Mouse (Mus musculus) forebrain, embryonic 14.5 days (tissue): ENCODE results near the gene Nxf2. TPM values are rescaled to one million over a fixed set of nuclear protein-coding genes. Genes with fewer than 3 reads are reported as not detected.
A peak's percentile ranks its signal among the peaks of the same experiment; 100 is the strongest.

ENCODE experiments used
- ATAC-seq: fragments of 200-750 bp; cut with Nextera tagmentation; 2 replicates; pipeline ENCODE4 v1.8.0; 2017; ENCODE audit warnings: mild to moderate bottlenecking, moderate library complexity
- DNase-seq: peaks from one replicate; pipeline ENCODE4 v3.0.0-alpha.2; 2015; ENCODE audit warnings: low spot score
- H3K27ac ChIP-seq: fragments of 300-500 bp; sonication (generic); 2 replicates; pipeline ENCODE4 v1.5.1; 2014; ENCODE audit warnings: low read depth, mild to moderate bottlenecking, control low read depth, low read length, moderate library complexity
- H3K27me3 ChIP-seq: fragments of 300-500 bp; sonication (generic); replicated peaks from 2 replicates; pipeline ENCODE4 v1.6.1; 2014; ENCODE audit warnings: low read length, control low read depth, mixed read lengths; ENCODE audit not compliant: control insufficient read depth, insufficient read depth
- H3K36me3 ChIP-seq: fragments of 300-500 bp; sonication (generic); 2 replicates; pipeline ENCODE4 v1.6.1; 2014; ENCODE audit warnings: low read length, control low read depth; ENCODE audit not compliant: control insufficient read depth, insufficient read depth
- H3K4me1 ChIP-seq: fragments of 300-500 bp; sonication (generic); 2 replicates; pipeline ENCODE4 v1.6.1; 2014; ENCODE audit warnings: antibody characterized with exemption, low read length, control low read depth; ENCODE audit not compliant: control insufficient read depth, insufficient read depth
- H3K4me2 ChIP-seq: fragments of 300-500 bp; sonication (generic); 2 replicates; pipeline ENCODE4 v1.6.1; 2014; ENCODE audit warnings: mild to moderate bottlenecking, control low read depth, low read length
- H3K4me3 ChIP-seq: fragments of 300-500 bp; sonication (generic); 2 replicates; pipeline ENCODE4 v1.5.1; 2014; ENCODE audit warnings: low read depth, low read length, control low read depth
- H3K9ac ChIP-seq: fragments of 300-500 bp; sonication (generic); 2 replicates; pipeline ENCODE4 v1.6.1; 2014; ENCODE audit warnings: mild to moderate bottlenecking, low read length, control low read depth, moderate library complexity
- H3K9me3 ChIP-seq: fragments of 300-500 bp; sonication (generic); replicated peaks from 2 replicates; pipeline ENCODE4 v1.6.1; 2016; ENCODE audit warnings: low read length, control low read depth, mixed read lengths; ENCODE audit not compliant: control insufficient read depth
- WGBS: fragments of 180-500 bp; shearing (Covaris S2); extraction: QIAGEN DNeasy Blood & Tissue Kit; methylation state at CpG from one replicate; pipeline ENCODE4 v1.1.7; 2014; 5-methylcytosine and 5-hydroxymethylcytosine counted together
- polyA plus RNA-seq: library from polyadenylated mRNA; unstranded; fragments of >200 nt; fragmentation: Nextera tagmentation; extraction: Ambion mirVana; gene quantifications from 2 replicates; pipeline ENCODE4 v1.2.1, GENCODE M21; 2014

The Nxf2 gene
- 0.15 and 0.42 TPM in 2 replicates for polyA plus RNA-seq

DNA sequence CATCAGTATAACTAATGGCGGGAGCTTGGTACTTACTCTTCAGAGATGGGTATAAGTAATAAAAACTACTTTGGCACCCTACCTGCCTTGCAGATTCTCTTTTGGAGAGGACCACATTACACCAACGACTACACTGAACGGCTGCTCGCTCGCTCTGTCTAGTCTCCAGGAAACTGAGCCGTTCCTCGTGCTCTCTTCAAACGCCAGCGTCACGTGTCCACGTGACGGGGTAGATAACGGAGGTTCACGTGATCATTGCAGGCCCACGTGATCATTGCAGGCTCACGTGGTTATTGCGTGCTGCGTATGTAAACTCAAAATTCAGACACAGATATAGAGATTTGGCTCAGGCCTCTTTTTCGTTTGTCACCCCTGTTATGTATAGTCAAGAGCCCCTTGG lies at the start of gene Nxf2:
Gene Nxf2, minus strand, starts transcription at position 209 of the 400 bp plus-strand sequence.
- peak within 1 kb of the TSS; percentile 24 for H3K4me3 ChIP-seq
- H3K9ac ChIP-seq, result 0 out of 2 replicates have a peak within 1 kb of the TSS, but pooled peaks have one; percentile 21
- no peaks in the 10 kb centered on the region for H3K27me3 ChIP-seq
- peak within 1 kb of the TSS; percentile 43 for H3K4me2 ChIP-seq
- no peaks in the 10 kb centered on the region for H3K4me1 ChIP-seq
- WGBS, result 89% methylated on average over 19 of the region's 19 CpGs
- H3K36me3 ChIP-seq, result no peaks in the 10 kb centered on the region
- no peaks in the 10 kb centered on the region for H3K9me3 ChIP-seq
- DNase-seq (no peak), ATAC-seq (no peak)
- no peak within 1 kb of the TSS for H3K27ac ChIP-seq

DNA sequence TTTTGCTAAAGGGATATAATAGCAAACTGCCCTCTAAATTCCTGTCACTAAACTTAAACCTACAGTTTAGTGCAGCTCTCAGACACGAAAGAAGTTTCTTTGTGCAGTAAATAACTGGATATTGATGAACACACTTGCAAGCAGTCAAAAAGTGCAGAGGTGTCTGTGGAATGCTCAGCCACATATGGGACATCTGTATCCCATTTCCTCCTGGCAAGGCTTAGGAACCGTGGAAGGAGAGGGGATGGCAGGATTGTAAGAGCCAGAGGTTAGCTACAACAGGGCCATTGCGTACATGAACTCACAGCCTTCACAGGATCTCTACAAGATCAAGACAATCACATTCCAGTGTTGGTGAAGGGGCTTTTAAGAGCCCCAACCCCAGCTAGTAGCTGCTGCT lies 46.8 kb upstream of the Nxf2 start:
- ATAC-seq (no peak), DNase-seq (no peak)
- Histone ChIP-seq H3K4me2 (no peak overlapping the region), H3K27ac (no peak overlapping the region), H3K4me1 (no peaks in the 10 kb centered on the region), H3K9ac (no peak overlapping the region), H3K36me3 (no peaks in the 10 kb centered on the region), H3K4me3 (no peak overlapping the region), H3K9me3 (no peaks in the 10 kb centered on the region), H3K27me3 (no peaks in the 10 kb centered on the region)
- 69% methylated on average over 3 of the region's 3 CpGs for WGBS

DNA sequence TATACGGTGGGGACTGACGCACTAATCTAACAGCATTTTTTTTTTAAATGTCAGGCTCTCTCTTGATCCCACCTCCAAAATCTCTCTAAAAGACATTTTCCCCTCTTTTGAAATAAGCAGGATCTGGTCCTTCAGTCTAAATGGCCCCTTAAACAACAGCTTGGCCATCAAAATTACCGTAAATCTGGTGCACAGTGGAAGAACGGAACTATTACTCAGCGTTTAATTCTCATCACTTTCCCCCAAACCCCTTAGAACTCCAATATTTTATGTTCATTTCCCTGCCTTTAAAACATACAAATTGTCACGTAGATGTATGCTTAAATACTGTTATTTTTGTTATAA lies 44.9 kb upstream of the Nxf2 start:
- H3K36me3 ChIP-seq, result no peaks in the 10 kb centered on the region
- H3K4me3 ChIP-seq, result peak overlapping the region; percentile 51
- H3K27ac ChIP-seq, result no peak overlapping the region
- H3K4me1 ChIP-seq, result no peaks in the 10 kb centered on the region
- ATAC-seq (peak; percentile 38; the same call in 1 of the 2 replicates), DNase-seq (no peak)
- WGBS, result 38% methylated on average over 6 of the region's 6 CpGs
- H3K9ac ChIP-seq, result peak overlapping the region; percentile 49; the same call in 1 of the 2 replicates
- H3K4me2 ChIP-seq, result peak overlapping the region; percentile 39; the same call in 1 of the 2 replicates
- H3K27me3 ChIP-seq, result no peaks in the 10 kb centered on the region
- H3K9me3 ChIP-seq, result no peaks in the 10 kb centered on the region

DNA sequence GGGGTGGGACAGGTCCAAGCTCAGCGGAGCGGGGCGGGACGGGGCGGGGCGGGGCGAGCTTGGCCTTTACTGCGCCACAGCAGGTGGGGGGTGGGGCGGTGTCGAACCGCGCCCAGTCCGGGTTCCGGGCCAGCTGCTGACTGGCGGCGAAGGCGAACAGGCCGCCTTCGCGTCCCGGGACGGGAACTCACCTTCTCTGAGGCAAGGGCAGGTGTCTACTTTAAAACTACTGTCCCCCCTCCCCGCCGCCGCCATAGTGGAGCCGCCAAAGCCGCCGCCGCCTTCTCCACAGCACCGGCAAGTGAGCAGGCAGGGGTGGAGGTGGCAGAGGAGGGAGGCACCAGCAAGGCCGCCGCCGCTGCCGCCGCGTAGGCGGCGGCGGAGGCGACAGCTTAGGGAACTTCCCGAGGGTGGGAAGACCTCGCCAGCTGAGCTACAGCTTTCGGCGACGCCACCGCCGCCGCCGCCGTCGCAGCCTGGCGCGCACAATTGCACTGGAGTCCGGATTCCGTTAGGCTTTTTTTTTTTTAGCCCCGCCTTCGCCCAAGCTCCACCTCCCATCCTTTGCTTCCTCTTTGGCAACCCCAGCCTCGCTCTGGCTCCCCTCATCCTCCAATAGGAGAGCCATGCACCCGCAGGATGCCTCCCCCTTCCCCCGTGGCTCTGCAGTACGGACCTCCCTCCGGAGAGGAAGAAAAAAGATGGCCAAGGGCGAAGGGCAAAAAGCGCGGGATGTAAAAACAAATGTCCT lies 44.3 kb upstream of the Nxf2 start, which contains the start of gene Zmat1:
Gene Zmat1, minus strand, starts transcription at position 490 of the 751 bp plus-strand sequence.
- Histone ChIP-seq H3K4me3 (peak within 1 kb of the TSS; percentile 51), H3K4me1 (no peaks in the 10 kb centered on the region), H3K9me3 (no peaks in the 10 kb centered on the region), H3K27ac (peak within 1 kb of the TSS; percentile 95), H3K36me3 (no peaks in the 10 kb centered on the region), H3K27me3 (no peaks in the 10 kb centered on the region), H3K4me2 (peak within 1 kb of the TSS; percentile 48), H3K9ac (peak within 1 kb of the TSS; percentile 79)
- ATAC-seq, result peak; percentile 100
- peak; percentile 95 for DNase-seq
- WGBS, result 26% methylated on average over 50 of the region's 65 CpGs

DNA sequence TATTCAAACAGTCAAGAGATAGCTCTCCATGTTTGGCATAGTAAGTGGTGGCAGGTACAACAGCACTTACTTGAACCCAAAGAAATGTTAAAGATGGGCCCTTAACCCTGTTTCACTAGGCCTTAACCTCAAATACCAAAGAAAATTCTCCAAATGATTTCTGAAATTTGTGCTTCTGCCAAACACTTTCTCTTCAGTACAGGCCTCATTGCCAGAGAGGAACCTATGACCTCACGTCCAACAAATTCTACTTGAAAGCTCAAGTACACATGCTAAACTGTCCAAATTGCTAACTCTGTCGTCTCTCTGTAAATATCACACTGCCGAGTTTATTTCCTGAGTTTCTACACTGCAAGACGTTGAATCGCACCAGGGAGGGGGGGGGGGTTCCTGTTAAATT lies 43.5 kb upstream of the Nxf2 start:
- no peaks in the 10 kb centered on the region for H3K4me1 ChIP-seq
- peak overlapping the region; percentile 48 for H3K4me2 ChIP-seq
- DNase-seq, result peak; percentile 1
- peak overlapping the region; percentile 51 for H3K4me3 ChIP-seq
- peak overlapping the region; percentile 79; the same call in 1 of the 2 replicates for H3K9ac ChIP-seq
- no peaks in the 10 kb centered on the region for H3K27me3 ChIP-seq
- 47% methylated on average over 5 of the region's 5 CpGs for WGBS
- H3K36me3 ChIP-seq, result no peaks in the 10 kb centered on the region
- no peak for ATAC-seq
- H3K27ac ChIP-seq, result no peak overlapping the region
- H3K9me3 ChIP-seq, result no peaks in the 10 kb centered on the region

DNA sequence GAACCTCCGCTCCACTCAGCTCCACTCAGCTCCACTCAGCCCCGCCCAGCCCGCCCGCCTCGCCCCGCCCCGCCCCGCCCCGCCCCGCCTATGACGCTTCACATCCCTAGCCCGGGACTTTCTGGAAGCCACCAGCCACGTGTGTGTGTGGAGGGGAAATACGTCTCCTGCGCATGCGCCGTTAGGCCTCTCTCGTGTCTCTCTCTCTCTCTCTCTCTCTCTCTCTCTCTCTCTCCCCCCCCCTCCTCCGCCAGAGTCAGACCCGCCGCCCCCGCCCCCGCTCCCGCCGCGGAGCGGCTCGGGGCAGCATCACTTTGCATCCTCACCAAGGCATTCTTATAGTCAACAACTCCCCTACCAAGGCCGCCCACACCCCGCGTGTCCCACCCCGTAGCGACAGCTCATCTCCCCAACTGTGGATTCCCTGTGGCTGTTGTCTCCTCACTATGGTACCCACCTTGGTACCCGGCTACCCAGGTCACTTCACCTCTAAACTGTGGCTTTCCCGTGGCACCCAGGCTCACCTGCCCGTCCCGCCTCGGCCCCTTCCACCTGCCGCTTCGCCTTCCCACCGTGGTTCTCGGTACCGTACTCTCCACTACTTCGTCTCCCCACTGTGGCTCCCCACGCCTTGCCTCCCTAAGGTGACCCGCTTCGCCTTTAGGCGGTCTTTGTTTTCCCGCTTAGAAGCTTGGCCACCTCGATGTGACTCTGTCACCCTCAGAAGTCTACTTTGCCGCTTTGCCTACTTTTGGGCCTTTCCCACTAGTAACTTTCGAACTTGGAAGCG lies 1.1 kb downstream of the Nxf2 start:
- H3K9ac ChIP-seq, result 0 out of 2 replicates have a peak overlapping the region, but pooled peaks have one; percentile 21
- no peaks in the 10 kb centered on the region for H3K4me1 ChIP-seq
- no peaks in the 10 kb centered on the region for H3K36me3 ChIP-seq
- ATAC-seq (peak; percentile 97), DNase-seq (peak; percentile 85)
- H3K27ac ChIP-seq, result no peak overlapping the region
- 54% methylated on average over 47 of the region's 53 CpGs for WGBS
- no peaks in the 10 kb centered on the region for H3K9me3 ChIP-seq
- no peaks in the 10 kb centered on the region for H3K27me3 ChIP-seq
- peak overlapping the region; percentile 24 for H3K4me3 ChIP-seq
- H3K4me2 ChIP-seq, result peak overlapping the region; percentile 43

DNA sequence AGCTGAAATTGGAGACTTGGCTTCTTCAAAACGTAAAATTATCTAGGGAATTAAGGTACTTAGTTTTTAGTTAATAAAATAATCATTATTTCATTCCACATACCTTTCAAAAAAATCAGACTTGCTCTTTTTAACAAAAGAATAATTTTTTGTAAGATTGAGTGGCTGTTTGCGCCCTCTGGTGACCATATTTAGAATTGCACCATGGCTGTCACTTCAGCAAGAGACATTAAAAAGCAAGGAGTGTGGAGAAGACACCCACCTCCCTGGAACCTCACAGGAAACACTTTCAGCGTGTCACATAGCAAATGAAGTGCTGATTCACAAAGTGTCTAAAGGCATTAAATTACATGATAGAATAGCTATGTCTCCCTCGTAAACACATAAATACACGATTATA lies 34.2 kb downstream of the Nxf2 start:
- H3K27me3 ChIP-seq, result no peaks in the 10 kb centered on the region
- H3K27ac ChIP-seq, result no peak overlapping the region
- DNase-seq (peak; percentile 55), ATAC-seq (no peak)
- H3K36me3 ChIP-seq, result no peaks in the 10 kb centered on the region
- no peaks in the 10 kb centered on the region for H3K9me3 ChIP-seq
- 42% methylated on average over 5 of the region's 5 CpGs for WGBS
- no peaks in the 10 kb centered on the region for H3K4me1 ChIP-seq
- no peak overlapping the region for H3K9ac ChIP-seq
- no peak overlapping the region for H3K4me2 ChIP-seq
- H3K4me3 ChIP-seq, result no peak overlapping the region

DNA sequence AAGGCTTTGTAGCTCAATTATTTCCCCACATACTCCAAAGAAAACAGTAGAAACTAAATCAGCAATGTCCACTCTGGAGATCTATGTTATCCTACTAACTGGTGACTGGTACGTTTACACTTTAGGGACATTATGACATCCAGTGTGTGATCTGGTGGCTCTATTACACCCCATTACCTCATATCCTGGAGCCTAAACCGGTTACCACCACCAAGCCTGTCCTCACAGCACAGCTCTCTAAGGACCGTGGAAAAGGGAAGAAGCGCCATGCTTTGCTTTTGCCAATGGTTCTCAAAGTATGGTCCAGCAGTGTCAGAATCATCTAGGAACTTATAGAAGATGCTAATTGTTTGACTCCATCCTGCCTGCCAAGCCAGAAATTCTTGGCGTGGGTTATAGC lies 34.6 kb downstream of the Nxf2 start:
- DNase-seq, result no peak
- no peaks in the 10 kb centered on the region for H3K36me3 ChIP-seq

DNA sequence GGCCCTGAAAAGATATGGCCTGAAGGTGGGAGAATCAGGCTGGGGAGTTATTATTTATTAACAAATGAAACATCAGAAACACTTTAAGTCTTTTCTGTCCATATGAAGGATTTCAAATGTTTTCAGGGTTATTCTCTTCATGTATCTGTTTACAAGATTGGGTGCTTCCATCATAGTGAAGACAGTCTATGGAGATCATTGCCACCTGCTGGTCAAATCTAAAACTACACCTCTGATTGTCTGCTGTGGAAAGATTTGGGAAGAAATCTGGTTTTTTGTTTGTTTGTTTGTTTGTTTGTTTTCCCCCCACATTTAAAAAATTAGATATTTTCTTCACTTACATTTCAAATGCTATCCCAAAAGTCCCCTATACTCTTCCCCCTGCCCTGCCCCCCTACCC lies 39.5 kb downstream of the Nxf2 start:
- ATAC-seq, result no peak
- peak; percentile 74 for DNase-seq
- H3K27ac ChIP-seq, result no peak overlapping the region
- no peaks in the 10 kb centered on the region for H3K4me1 ChIP-seq
- H3K36me3 ChIP-seq, result no peaks in the 10 kb centered on the region
- H3K27me3 ChIP-seq, result no peaks in the 10 kb centered on the region
- no peak overlapping the region for H3K9ac ChIP-seq
- H3K9me3 ChIP-seq, result no peaks in the 10 kb centered on the region
- H3K4me2 ChIP-seq, result no peak overlapping the region
- H3K4me3 ChIP-seq, result no peak overlapping the region

More for the DNA sequence above, 34.6 kb downstream of the Nxf2 start:
- H3K27ac ChIP-seq, result no peak overlapping the region
- no peak overlapping the region for H3K4me3 ChIP-seq
- 75% methylated on average over 5 of the region's 5 CpGs for WGBS
- no peaks in the 10 kb centered on the region for H3K9me3 ChIP-seq
- no peaks in the 10 kb centered on the region for H3K27me3 ChIP-seq
- H3K9ac ChIP-seq, result no peak overlapping the region
- no peak for ATAC-seq
- H3K4me1 ChIP-seq, result no peaks in the 10 kb centered on the region
- H3K4me2 ChIP-seq, result no peak overlapping the region
